Mouse (Mus musculus) embryo, embryonic 10 days (tissue): Measurements from ENCODE around the gene Hand2.

Experiments
- DNase-seq: peaks from one replicate; pipeline ENCODE4 v3.0.0-alpha.2; 2015; ENCODE audit warnings: low spot score

Gene Hand2

DNA sequence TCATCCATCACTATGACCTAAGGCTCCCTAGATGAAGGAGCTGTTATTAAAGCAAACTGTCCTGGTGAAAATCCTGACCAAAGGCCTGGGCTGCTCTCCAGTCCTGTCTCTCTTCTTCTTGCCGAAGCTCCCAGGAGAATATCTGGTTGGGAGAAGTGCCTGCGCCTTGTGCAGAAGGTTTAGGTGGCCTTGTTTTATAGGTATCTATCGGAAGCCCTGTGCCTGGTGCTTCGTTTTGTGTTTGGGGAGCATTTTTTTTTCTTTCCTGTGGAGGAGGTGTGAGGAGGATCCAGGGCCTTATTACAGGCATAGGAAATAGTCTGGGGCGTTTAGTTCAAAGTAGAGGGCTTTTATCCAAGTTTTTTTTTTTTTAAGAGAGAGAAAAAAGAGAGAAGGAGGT lies 3.9 kb downstream of the Hand2 start:
- DNase-seq, result no peak

DNA sequence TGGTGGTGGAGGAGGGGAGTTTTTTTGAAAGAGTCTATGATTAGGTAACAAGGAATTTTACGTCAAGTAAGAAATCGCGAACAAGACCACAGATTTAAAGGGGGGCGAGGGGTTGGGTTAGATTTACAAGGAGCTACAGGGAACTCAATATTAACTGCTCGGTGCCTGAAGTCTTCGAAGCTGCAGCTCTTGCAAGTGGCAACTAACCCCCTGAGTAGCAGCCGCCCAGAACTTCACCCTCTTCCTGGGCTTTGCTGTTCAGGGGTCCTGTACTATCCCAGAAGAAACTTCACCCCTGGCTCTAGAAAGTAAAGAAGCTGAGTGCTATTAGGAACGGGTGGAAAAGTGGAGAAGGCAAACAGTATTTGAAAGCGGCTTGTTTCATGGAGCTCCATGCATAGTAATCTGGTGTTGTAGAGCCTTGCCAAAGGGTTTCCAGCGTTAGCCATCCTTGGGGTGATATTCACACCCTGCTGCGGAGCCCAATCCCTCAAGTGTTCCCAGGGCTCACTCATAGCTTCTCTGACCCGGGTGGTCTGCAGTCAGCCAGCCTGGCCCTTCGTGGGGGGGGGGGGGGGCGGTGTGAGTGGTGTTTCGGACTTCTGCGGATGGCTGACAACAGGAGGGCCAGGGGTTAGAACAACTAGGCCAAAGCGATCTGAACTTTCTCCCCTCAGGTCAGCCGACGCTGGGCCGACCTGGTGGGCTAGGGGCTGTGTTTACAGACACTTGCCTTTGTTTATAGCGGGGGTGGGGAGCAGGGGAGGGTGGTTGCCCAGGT lies 4.5 kb downstream of the Hand2 start:
- peak; percentile 61 for DNase-seq

DNA sequence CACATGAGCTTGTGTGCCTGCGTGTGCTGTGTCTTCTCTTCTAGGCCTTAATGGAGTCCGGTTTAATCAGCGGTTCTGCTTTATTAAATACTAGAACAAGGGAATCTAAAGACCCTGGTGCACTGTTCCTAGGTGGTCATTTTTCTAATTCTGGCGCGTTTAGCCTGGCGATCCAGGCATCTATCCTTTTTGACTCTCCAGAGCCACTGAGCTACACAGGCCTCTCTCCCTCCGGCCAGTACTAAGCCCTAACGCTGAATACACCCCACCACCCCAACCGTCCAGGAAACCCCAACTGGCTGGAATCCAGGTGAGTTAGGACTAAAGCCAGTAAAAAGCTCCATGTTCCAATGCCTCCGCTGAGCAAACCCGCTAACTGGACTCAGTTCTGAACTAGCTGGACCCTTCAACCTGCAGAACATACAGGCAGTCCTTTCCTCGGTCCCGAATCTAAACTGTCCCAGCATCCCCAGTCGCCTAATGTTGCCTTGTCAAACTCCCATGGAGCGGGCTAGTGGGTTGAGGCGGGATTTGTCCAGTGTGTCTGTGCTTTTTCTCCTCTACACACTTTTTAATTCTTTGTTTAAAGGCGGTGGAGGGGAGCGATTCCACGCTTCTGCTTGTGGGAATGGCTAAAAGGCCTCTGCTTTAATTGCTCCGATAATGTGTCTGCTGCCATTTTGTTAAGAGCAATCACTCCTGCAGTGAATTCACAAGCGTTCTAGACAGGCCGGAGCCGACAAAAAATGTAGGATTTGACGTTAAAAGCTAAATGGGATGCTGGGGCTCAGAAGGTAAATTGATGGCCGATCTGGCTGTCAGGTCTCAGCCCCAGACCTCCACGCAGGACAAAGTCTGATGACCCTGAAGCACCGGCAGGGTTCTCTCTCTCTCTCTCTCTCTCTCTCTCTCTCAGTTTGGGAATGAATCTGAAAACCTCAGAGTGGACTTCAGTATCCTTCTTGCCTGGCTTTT lies 5.6 kb downstream of the Hand2 start:
- no peak for DNase-seq

DNA sequence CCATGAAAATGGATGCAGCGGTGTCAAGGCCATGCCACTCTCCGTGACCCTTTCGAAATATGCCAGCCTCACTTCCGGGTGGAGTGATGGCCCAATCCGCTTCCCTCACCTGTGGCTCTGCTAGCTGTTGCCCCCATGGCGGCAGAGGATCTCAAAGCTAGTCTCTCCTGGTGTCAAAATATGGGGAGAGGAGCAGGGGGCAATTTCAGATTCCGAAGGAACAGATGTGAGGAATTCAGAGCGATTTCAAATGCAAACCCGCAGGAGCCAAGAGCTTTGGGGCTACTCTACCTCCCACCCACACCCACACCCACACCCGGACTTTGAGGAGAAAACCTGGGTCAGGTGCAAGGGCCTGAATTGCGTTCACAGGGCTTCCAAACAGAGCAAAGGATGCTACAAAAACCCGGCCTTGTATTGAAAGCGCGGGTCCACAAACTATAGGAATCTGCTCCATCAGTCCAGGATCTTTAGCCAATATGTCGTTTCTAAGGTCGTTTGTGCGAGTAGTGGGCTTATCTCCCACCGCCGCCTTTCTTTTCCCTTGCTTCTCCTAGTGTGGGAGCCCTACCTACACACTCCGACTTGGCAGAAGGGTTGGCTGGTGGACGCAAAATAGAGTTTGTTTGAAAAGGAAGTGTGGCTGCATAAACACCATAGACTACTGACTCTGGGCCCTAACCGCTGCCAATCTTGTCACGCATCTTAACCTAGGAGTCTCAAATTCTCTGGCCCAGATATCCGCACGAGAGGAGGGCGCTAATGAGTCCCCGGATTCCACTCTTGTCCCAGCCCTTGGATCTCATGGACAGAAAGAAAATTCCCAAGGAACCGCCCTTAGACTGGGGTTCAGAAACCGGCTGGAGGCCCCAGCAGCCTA lies 6.7 kb downstream of the Hand2 start:
- DNase-seq, result peak; percentile 51

DNA sequence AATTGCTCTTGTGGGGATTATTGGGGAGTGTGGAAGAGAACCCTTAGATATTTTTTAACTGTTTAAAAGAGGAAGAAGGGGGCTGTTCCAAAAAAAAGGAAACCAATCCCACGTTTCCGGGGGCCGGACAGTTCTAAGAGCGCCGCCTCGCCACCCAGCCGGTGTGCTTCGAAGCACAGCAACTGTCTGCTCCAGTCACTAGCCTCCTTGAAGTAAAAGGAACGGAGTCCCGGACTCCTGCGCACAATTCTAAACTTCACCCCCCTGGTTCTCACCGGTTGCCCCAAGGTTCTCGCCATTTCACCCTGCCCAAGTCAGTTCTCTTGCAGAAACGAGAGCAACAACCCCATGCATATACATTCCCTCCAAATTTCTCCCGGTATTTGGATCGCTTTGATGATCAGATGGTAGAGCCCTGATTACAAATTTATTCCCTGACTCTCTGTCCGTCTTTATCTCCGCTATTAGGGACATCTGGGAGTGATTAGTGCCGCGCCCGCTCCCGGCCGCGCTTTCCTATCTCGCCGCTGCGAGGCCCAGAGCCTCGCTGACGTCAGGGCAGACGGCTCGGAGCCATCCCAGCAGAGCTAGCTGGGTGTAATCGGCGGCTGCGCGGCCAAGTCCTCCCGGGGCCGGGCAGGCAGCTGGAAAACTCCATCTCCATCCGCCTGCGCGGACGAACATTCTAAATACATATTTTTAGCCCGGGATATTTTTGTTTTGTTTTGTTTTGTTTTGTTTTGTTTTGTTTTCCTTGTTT lies 7.6 kb downstream of the Hand2 start:
- peak; percentile 89 for DNase-seq

DNA sequence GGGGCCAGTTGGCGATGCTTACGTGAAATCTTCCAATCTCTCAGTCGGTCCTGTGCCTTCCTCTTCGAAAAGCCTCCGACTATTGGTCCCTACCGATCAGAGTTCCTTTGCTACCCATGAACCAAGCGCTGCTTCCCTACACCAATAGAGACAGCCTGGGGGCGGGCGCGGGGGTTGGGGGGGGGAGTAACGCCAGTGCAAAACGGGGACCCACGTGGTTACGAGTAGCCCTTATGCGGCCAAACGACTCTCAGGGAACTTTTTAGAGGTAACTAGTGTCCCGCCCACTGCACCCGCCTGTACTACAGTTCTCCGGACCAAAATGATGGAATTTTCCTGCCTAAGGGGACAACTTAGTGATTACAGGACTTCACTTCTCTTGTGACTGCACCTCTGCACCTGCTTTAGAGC lies 8.2 kb downstream of the Hand2 start:
- DNase-seq, result peak; percentile 43

DNA sequence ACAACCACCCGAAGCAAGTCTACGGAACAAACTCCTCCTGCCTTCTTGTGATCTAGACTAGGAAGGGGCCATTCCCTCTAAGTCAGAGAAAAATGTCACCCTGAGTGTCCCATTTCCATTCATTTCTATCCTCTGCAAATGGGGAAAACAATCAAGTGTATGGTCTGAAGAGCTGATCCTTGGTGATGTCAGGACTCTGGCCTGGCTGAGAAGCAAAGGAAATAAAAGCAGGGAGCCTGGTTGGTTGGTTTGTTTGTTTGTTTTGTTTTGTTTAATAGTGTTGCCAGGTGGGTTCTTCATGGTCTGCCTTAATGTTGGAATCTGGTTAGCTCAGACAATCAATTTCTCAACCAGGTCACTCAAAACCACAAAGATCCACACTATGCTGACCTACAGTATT lies 9.3 kb downstream of the Hand2 start:
- DNase-seq, result no peak

DNA sequence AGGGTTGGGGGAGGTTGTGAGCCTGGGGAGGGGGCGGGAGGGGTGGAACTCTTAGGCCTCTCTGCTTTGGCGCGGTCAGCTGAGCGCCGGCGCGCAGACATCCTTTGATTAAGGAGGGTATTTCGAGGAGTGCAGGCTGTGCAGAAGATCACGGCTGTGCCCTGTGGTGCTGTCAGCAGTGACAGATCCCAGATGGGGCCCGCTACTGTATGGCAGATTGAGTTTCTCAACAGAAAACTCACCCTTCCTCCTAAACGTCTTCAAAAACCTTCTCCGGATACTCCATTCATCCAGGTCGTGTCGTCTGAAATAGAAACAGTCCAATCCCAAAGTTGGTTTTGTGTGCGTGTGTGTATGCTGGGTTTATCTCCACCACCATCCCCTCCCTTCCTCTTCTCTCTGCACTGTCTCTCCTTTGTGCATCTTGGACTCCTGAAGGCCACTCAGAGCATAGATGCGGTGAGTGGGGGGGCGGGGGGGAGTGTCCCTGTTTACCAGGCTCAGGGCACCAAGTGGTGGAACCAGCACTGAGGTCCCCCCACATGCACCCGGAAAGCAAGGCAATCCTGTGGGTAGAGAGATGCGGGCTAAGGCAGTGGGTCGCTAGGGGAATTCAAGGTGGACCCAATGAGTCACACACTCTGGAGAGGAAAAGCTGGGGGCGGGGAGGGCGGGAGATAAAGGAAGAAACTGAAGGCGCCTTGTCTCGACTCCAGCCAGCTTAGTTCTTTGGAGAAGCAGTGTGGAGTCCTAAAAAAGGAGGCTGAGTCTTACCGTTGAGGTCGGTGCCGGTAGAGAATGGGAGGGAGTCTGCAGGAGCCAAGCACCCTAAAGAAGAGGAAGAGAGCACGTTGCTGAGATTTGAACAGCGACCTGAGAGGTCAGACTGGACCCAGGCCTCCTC lies 11.2 kb downstream of the Hand2 start:
- peak; percentile 71 for DNase-seq

DNA sequence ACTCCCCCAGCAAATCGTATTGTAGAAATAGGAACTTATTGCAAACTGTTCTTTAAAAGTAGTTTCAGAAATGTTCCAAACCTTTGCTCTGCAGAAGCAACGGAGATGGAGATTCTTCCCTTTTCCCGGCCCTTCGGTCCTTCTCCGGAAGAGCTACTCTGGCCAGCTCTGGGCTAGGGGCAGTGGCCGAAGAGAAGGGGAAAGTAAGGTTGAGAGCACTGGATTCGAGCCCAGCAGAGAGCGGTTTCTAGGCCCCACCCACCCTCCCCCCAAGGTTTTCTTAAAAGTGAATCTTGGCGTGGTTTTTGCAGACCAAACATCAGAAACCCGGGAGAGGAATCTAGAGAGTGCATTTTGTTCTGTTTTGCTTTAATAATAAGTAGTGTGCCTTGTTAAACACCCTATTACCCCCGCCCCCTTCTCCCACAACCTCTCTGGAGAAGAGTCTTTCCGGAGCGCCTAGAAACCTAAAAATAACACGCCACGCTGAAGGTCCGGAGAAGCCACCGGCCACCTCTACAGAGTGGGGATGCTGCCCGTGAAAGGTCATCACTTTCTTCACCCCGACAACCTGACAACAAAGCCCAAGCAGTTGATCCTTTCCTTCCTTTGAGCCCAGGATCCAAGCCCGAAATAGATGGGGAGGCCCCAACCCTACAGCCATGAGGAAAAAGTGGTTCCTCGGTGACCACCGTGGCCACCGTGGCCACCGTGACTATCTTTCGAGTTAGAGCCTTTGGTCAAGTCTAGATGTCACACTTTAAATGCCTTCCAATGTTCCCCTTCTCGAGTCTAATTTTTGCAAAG lies 12.1 kb downstream of the Hand2 start:
- no peak for DNase-seq

DNA sequence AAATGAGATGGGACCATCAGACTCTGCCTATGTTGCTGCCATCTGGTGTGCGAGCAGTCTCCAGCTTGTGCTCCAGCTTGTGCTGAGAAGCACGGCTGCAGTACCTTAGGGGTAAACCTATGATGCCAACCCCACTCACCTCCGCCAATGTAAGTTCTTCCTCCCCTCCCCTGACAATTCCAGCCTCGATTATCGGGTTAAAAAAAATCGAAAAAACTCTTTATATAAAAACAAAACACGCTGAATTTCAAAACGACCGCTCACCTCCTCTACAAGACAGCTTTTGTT lies 12.6 kb downstream of the Hand2 start:
- DNase-seq, result peak; percentile 59

DNA sequence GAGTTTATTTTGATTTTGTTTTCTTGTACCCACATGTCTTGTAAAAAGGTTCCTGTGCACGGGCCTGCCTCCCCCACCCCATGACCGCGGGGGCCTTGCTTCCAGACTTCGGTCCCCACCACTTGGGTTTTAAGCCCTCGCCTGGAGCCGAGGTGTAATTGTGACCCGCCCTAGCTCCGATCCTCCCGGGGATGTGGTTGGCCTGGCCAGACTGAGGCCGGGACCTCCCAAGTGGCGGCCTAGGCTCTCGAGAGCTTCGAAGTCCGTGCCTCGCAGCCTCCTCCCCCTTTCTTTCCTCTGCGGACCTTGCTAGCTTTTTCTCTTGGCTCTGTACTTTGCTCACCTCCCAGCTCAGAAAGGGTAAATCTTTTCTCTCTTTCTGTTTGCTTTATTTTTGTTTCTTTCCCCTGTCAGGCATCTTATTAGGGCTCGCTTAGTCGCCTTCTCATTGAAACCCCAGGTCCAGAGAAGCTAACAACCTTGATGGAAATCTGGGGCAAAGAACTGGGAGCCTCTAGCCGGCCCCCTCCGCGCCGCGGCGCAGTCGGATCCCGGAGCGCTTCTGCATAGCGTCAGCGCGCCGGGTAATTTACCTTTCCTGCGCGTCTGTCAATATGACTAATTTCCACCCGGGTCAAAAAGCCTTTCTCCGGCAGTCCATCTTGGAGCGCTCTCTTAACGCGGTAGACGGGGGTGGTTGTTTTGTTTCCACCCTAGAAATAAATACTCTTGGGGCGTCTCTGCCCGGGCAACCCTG lies 13.2 kb downstream of the Hand2 start:
- peak; percentile 86 for DNase-seq

DNA sequence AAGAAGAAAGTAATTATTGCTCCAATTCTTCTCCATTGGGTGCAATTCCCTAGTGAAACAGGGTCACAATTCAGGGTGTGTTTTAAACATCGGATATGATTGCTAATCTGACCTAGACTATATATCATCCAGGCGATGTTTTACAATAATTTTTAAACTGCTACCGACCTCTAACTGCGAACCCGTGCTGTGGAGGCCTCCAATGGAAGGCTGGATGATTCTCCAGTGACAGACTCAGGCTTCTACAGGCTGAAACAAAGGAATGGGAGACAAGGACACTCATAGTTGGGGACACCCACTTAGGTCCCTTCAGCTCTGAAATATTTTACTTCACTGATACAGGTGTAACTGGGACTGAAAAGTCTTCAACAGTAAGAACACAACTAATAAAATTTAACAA lies 13.9 kb downstream of the Hand2 start:
- no peak for DNase-seq

DNA sequence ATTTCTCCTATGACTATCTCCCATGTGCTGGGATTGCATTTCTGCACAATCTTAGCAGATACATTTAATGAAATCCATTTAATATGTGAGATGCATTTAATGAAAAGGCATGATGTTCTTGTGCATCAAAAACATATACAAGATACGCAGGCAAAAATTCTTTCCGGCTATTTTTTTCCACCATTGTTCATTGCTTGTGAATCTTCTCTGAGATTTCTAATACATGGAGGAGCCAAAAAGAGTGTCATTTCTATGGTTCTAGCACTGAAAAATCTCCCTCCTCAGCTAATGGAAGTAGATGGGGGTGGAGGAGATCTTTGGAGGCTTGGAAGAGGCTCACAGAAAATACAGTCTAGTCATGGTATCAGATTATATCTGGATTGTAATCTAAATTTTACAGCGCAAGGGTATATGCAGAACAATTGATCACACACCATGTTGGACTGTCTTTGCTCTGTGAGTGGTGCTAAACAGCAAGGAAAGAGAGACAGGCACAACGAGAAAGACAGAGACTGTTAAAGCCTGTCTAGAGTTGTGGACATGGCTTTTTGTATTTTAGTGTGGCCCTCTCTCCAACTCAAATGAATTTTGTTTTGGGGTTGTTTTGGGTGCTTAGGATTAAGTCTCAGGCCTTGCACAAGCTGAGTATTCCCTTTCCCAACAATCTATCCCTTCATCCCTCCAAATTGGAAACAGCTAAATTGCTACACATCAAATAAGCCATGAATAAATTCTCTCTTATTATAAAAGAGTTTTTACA lies 16.7 kb downstream of the Hand2 start:
- DNase-seq, result no peak

DNA sequence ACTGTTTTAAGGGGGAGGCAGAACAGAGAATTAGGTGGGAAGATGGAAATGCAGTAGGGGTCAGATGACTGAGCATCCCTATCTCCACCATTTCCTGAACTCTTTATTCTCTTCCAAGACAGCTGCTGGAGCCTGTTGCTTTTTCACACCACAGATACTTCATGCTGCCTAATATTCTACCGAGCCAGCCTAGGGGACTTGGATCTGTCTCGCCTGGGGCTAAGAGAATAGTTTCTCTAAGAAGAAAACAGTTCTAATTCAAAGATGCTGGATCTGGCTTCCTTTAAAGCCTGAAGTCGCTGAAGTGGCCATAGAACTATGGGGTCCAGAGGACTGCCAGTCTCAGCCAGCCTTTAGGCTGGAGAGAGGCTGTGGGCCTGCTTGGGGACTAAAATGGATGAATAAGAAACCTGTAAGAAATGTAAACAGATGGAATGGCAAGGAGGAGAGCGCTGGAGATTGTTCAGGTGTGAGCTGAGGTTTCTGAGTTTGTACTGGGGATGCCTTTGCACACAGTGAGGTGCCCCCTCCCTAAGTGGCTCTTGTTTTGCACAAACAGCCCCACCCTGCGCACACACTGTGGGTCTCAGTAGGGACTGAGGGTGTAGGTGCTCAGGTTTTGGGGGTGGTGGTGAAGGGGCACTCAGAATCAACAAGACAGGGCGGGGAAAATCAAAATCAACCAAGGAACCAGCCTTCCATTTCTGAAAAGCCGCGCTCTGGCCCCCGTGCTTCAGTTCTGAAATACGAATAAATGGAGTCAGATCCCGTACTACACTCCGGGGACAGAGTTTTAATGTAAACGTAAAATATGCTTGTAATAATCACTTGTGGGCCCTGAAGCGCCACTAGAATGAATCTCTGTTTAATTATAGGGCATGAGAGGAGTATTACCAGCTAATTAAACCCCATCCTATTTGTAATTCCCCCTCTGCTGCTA lies 19.2 kb downstream of the Hand2 start:
- no peak for DNase-seq

DNA sequence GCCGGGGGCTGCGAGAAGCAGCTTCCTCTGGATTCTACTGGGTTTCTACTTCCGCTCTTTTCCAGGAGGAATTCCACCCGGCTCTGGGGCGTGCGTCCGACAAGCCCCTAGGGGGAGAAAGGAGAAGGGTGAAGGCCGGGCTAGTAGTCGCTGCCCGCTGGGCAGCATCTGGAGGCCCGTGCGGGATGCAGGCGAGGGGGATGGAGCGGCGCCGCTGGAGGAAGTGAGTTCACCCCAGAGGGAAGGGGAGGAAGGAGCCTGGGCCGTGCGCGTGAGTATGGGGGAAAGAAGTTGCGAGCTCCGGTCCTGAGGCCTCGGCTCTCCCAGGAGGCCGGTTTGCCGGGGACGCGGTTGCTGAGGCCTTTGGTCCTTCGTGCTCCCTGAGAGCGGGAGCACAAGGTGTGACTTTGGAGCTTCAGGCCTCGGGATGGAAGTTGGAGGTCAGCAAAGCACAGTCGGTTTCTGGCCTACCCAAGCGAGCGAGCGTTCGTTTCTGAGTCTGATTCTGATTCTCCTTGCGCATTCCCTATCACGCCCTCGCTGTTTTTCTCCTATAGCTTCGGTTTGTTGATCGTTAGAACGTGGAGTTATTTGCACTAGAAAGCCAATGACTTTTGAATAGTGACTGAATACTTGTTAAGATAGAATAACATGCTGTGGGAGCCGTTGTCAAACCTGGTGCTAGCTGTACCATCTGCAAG lies 20.2 kb downstream of the Hand2 start:
- no peak for DNase-seq

DNA sequence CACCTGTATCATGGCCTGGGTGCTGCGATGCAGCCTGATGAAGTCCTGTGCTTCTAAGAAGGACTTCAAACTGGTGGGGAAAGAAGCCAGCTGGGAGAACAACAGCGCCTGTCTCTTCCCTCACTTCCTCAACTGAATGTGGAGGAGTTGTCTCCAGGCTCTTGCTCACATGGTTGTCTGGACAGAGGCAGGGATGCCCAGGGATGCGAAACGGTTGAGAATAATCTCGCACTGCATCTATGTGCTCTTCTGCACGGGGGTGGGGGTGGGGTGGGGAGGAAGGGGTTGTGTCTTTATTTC lies 20.7 kb downstream of the Hand2 start:
- DNase-seq, result peak; percentile 13
